Mouse (Mus musculus): ENCODE results near the gene Gm8773. TPM values are rescaled to one million over a fixed set of nuclear protein-coding genes. Genes with fewer than 3 reads are reported as not detected.

Gm8773 gene
- polyA plus RNA-seq (2012; rRNA removed), result 0.08 and 0.11 TPM in 2 replicates

GRCm38 (mm10) chr5:5573749-5574317 is at the start of gene Gm8773:
Gene Gm8773, plus strand, starts transcription at chr5:5573799.
- DNase-seq, result no peak
- TF ChIP-seq CTCF (IDR thresholded peaks at IDR 0.05; ENCODE audit: insufficient read depth, low read length) (no peak), POLR2A (IDR thresholded peaks at IDR 0.05; ENCODE audit: borderline replicate concordance, extremely low read depth, low read depth, low read length) (no peak)
- WGBS, result 3% methylated on average over 24 of the region's 24 CpGs
- Histone ChIP-seq H3K4me1 (ENCODE audit: control insufficient read depth, insufficient read depth, low read length) (no peaks in the 10 kb centered on the region), H3K4me3 (replicated peaks; ENCODE audit: extremely low read depth, low read depth, low read length) (no peak within 1 kb of the TSS)

- TF ChIP-seq POLR2A (IDR thresholded peaks at IDR 0.05; ENCODE audit: borderline replicate concordance, extremely low read depth, low read depth, low read length), result no peak
- no peak for TF ChIP-seq CTCF (IDR thresholded peaks at IDR 0.05; ENCODE audit: insufficient read depth, low read length)
- Histone ChIP-seq H3K4me3 (replicated peaks; ENCODE audit: extremely low read depth, low read depth, low read length) (no peak overlapping the region), H3K4me1 (ENCODE audit: control insufficient read depth, insufficient read depth, low read length) (no peaks in the 10 kb centered on the region)
- 85% methylated on average over 3 of the region's 3 CpGs for WGBS
- DNase-seq, result no peak
These were observed 39.8 kb upstream of the Gm8773 start for GRCm38 (mm10) chr5:5533656-5534420.

GRCm38 (mm10) chr5:5536131-5536530 is 37.5 kb upstream of the Gm8773 start:
- DNase-seq, result no peak
- WGBS, result 97% methylated on average over 1 of the region's 1 CpGs

GRCm38 (mm10) chr5:5539771-5540170 is 33.8 kb upstream of the Gm8773 start:
- TF ChIP-seq POLR2A (IDR thresholded peaks at IDR 0.05; ENCODE audit: borderline replicate concordance, extremely low read depth, low read depth, low read length), result no peak
- no peak for TF ChIP-seq CTCF (IDR thresholded peaks at IDR 0.05; ENCODE audit: insufficient read depth, low read length)
- Histone ChIP-seq H3K4me1 (ENCODE audit: control insufficient read depth, insufficient read depth, low read length) (no peaks in the 10 kb centered on the region), H3K4me3 (replicated peaks; ENCODE audit: extremely low read depth, low read depth, low read length) (no peak overlapping the region)
- WGBS, result 52% methylated on average over 3 of the region's 3 CpGs
- no peak for DNase-seq

More at GRCm38 (mm10) chr5:5536131-5536530, 37.5 kb upstream of the Gm8773 start:
- no peak overlapping the region for H3K4me3 ChIP-seq (replicated peaks; ENCODE audit: extremely low read depth, low read depth, low read length)
- TF ChIP-seq POLR2A (IDR thresholded peaks at IDR 0.05; ENCODE audit: borderline replicate concordance, extremely low read depth, low read depth, low read length) (no peak), CTCF (IDR thresholded peaks at IDR 0.05; ENCODE audit: insufficient read depth, low read length) (no peak)
- H3K4me1 ChIP-seq (ENCODE audit: control insufficient read depth, insufficient read depth, low read length), result no peaks in the 10 kb centered on the region

- TF ChIP-seq POLR2A (IDR thresholded peaks at IDR 0.05; ENCODE audit: borderline replicate concordance, extremely low read depth, low read depth, low read length) (no peak), CTCF (IDR thresholded peaks at IDR 0.05; ENCODE audit: insufficient read depth, low read length) (no peak)
- Histone ChIP-seq H3K4me1 (ENCODE audit: control insufficient read depth, insufficient read depth, low read length) (no peaks in the 10 kb centered on the region), H3K4me3 (replicated peaks; ENCODE audit: extremely low read depth, low read depth, low read length) (no peak overlapping the region)
- whole genome bisulfite sequencing, result 58% methylated on average over 3 of the region's 3 CpGs
- DNase-seq, result no peak
These were observed 33.2 kb upstream of the Gm8773 start for GRCm38 (mm10) chr5:5540385-5540784.

GRCm38 (mm10) chr5:5551110-5551509 is 22.5 kb upstream of the Gm8773 start:
- Histone ChIP-seq H3K4me1 (ENCODE audit: control insufficient read depth, insufficient read depth, low read length) (no peaks in the 10 kb centered on the region), H3K4me3 (replicated peaks; ENCODE audit: extremely low read depth, low read depth, low read length) (no peak overlapping the region)
- DNase-seq, result no peak
- WGBS, result 87% methylated on average over 1 of the region's 1 CpGs
- TF ChIP-seq POLR2A (IDR thresholded peaks at IDR 0.05; ENCODE audit: borderline replicate concordance, extremely low read depth, low read depth, low read length), result no peak
- no peak for TF ChIP-seq CTCF (IDR thresholded peaks at IDR 0.05; ENCODE audit: insufficient read depth, low read length)

- no peaks in the 10 kb centered on the region for H3K4me1 ChIP-seq (ENCODE audit: control insufficient read depth, insufficient read depth, low read length)
- DNase-seq, result peak; percentile 91
- peak; percentile 73; the same call in 1 of the 2 replicates for TF ChIP-seq POLR2A (IDR thresholded peaks at IDR 0.05; ENCODE audit: borderline replicate concordance, extremely low read depth, low read depth, low read length)
- TF ChIP-seq CTCF (IDR thresholded peaks at IDR 0.05; ENCODE audit: insufficient read depth, low read length), result no peak
- WGBS, result under 1% methylated on average over 43 of the region's 43 CpGs
- peak within 1 kb of the TSS; percentile 82 for H3K4me3 ChIP-seq (replicated peaks; ENCODE audit: extremely low read depth, low read depth, low read length)
These were observed 14.4 kb upstream of the Gm8773 start, which contains the start of gene Gtpbp10 for GRCm38 (mm10) chr5:5559079-5559740. Gene Gtpbp10, minus strand, starts transcription at chr5:5559538.

GRCm38 (mm10) chr5:5559798-5560197 is 13.8 kb upstream of the Gm8773 start:
- Histone ChIP-seq H3K4me3 (replicated peaks; ENCODE audit: extremely low read depth, low read depth, low read length) (peak overlapping the region; percentile 82), H3K4me1 (ENCODE audit: control insufficient read depth, insufficient read depth, low read length) (no peaks in the 10 kb centered on the region)
- DNase-seq, result no peak
- no peak for TF ChIP-seq POLR2A (IDR thresholded peaks at IDR 0.05; ENCODE audit: borderline replicate concordance, extremely low read depth, low read depth, low read length)
- WGBS, result 38% methylated on average over 8 of the region's 8 CpGs

- TF ChIP-seq CTCF (IDR thresholded peaks at IDR 0.05; ENCODE audit: insufficient read depth, low read length) (no peak), POLR2A (IDR thresholded peaks at IDR 0.05; ENCODE audit: borderline replicate concordance, extremely low read depth, low read depth, low read length) (no peak)
- DNase-seq, result no peak
- Histone ChIP-seq H3K4me3 (replicated peaks; ENCODE audit: extremely low read depth, low read depth, low read length) (no peak overlapping the region), H3K4me1 (ENCODE audit: control insufficient read depth, insufficient read depth, low read length) (no peaks in the 10 kb centered on the region)
- WGBS, result 56% methylated on average over 4 of the region's 4 CpGs
These were observed 12.4 kb upstream of the Gm8773 start for GRCm38 (mm10) chr5:5561041-5561706.

Data from lung, adult 2 months (tissue).